Mouse (Mus musculus) WW6 (cell line): ENCODE results near the gene Lrrc7.

Experiments used
- DNase-seq: peaks from one replicate; pipeline ENCODE4 v3.0.0-alpha.2; 2013; ENCODE audit warnings: low read depth, low spot score

The Lrrc7 gene

GRCm38 (mm10) chr3:158561987-158562360, at the start of gene Lrrc7:
TSS of gene Lrrc7 (minus strand) at chr3:158562221.
- peak; percentile 65 for DNase-seq

- DNase-seq, result no peak
Measured at GRCm38 (mm10) chr3:158607065-158607464, 45.0 kb upstream of the Lrrc7 start.

- DNase-seq, result no peak
Measured at GRCm38 (mm10) chr3:158605274-158605673, 43.3 kb upstream of the Lrrc7 start.

- DNase-seq, result no peak
Measured at GRCm38 (mm10) chr3:158561256-158561986, 600 bp downstream of the Lrrc7 start.

- no peak for DNase-seq
Measured at GRCm38 (mm10) chr3:158560891-158561255, 1.1 kb downstream of the Lrrc7 start.

- no peak for DNase-seq
Measured at GRCm38 (mm10) chr3:158559691-158560650, 2.0 kb downstream of the Lrrc7 start.

GRCm38 (mm10) chr3:158559131-158559658, 2.8 kb downstream of the Lrrc7 start:
- no peak for DNase-seq

- no peak for DNase-seq
Measured at GRCm38 (mm10) chr3:158558631-158559030, 3.4 kb downstream of the Lrrc7 start.

GRCm38 (mm10) chr3:158554280-158554679, 7.7 kb downstream of the Lrrc7 start:
- DNase-seq, result no peak

- DNase-seq, result no peak
Measured at GRCm38 (mm10) chr3:158552105-158552504, 9.9 kb downstream of the Lrrc7 start.

GRCm38 (mm10) chr3:158543481-158543880, 18.5 kb downstream of the Lrrc7 start:
- DNase-seq, result no peak

- no peak for DNase-seq
Measured at GRCm38 (mm10) chr3:158532859-158533258, 29.2 kb downstream of the Lrrc7 start.

- DNase-seq, result no peak
Measured at GRCm38 (mm10) chr3:158528471-158528870, 33.5 kb downstream of the Lrrc7 start.

GRCm38 (mm10) chr3:158493730-158494129, 68.3 kb downstream of the Lrrc7 start:
- DNase-seq, result no peak

- DNase-seq, result no peak
Measured at GRCm38 (mm10) chr3:158479677-158480076, 82.3 kb downstream of the Lrrc7 start.

- no peak for DNase-seq
Measured at GRCm38 (mm10) chr3:158400600-158400999, 161.4 kb downstream of the Lrrc7 start.

- no peak for DNase-seq
Measured at GRCm38 (mm10) chr3:158391534-158391933, 170.5 kb downstream of the Lrrc7 start.

GRCm38 (mm10) chr3:158388076-158388454, 174.0 kb downstream of the Lrrc7 start:
- no peak for DNase-seq

- DNase-seq, result no peak
Measured at GRCm38 (mm10) chr3:158387413-158388075, 174.5 kb downstream of the Lrrc7 start.

GRCm38 (mm10) chr3:158386848-158387247, 175.2 kb downstream of the Lrrc7 start:
- no peak for DNase-seq

- DNase-seq, result peak; percentile 28
Measured at GRCm38 (mm10) chr3:158375885-158376284, 186.1 kb downstream of the Lrrc7 start.

- no peak for DNase-seq
Measured at GRCm38 (mm10) chr3:158369169-158369568, 192.9 kb downstream of the Lrrc7 start.
